Mouse (Mus musculus) brain, adult 10 weeks (tissue): ENCODE data around the gene Ap2a1. TPM values are rescaled to one million over a fixed set of nuclear protein-coding genes. Genes with fewer than 3 reads are reported as not detected.

Experiments used
- polyA plus RNA-seq: library from polyadenylated mRNA; stranded (reverse); fragments of 350-450 nt; fragmentation: Illumina TruSeq; extraction: RNeasy Lipid Tissue Mini Kit (QIAGEN cat#74804); gene quantifications from one replicate; pipeline ENCODE4 v1.2.3, GENCODE M21; 2015; ENCODE audit warnings: low read depth, low replicate concordance

Gene Ap2a1
- polyA plus RNA-seq: 188 TPM

DNA sequence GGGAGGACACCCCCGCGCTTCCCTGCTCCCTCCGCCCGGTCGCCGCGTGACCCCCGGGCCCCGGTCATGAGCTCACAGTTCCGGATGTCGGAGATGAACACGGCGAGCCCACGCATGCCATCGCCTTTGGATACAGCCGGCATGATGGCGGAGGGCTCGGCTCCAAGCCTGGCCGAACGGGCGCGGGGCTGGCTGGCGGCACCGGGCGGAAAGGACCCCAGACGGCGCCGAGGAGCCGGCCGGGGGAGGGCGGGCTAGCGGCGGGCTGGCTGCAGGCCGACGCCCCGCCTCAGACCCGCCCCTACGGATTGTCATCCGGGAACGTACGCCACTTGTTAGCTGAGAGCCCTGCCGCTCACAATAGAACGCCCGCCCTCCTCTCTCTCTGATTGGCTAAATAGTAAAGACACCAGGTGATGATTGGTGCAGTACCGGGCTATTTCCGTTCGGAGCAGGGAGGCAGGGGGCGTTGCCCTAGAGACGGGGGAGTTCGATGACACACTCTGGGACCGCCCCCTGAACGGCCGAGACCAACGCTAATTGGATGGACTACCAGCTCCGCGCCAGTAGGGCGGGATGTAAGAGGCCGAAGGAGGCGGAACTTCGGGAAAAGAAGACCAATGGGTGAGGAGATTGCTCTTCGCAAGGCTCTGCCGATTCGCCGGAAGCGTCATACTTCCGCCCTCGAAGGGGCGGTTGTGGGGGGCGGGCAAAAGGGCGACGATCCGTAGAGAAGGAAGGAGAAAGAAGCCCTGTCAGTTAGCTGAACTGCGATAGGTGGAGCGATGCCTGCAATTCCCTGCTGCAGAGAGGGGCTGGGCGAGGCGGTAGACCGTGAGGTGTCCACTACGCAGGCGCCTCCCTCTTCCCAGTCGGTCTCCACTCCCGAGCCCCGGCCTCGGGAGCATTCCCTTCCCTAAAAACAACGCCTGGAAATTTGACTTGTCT lies at the start of gene Ap2a1:
TSS of gene Ap2a1 (minus strand) at position 293 of the 948 bp plus-strand sequence.

DNA sequence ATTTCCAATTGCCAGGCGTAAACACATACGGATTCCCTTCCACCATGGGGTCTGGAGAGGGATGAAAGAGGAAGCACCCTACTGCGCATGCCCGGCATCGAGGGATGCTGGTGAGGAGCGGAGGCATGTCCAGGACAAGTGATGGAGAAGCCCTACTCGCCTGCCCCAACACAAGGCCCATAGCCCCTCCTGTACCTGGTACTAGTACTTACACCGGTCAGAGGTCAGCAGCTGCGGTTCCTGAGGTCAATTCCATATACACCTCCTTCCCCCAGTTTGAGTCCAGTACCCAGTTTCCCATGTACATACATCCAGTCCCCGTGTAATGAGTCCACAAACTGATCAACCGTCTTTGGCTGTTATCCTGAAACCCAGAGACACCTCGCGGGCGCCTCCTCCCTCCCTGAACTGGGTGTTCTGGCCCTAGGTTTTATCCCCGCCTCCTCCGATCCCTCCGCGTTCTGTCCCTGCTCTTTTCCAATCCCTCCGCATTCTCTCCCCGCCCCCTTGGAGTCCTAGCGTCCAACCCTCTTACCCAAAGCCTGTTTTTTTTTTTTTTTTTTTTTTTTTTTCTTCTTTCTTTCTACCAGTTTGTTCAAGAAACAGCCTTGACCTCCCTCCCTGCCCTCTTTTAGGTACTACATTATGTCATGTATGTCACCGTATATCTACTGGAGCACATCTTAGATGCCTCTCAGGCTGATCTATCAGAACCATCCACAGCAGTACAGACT lies 45.3 kb upstream of the Ap2a1 start, which contains the start of gene Cpt1c:
TSS of gene Cpt1c (minus strand) at position 469 of the 734 bp plus-strand sequence.

DNA sequence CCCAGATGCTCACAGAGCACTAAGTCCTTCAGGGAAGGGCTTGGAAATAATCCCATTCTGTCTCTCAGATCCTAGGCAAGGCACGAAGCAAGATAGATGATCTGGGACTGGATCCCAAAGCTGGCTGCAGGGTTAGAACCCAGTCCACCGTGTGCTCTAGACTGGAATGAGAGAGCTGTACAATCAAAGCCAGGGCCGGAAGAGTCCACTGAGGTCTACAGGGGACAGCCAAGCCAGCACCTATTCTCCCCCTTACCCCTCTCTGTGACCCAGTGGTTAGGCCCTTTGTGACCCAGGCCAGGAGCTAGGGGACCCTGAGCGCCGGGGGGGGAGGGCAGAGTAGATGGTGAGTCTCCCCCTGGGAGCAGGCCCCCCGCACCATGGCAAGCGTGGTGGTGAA lies 13.6 kb upstream of the Ap2a1 start, which contains the start of gene Tsks:
TSS of gene Tsks (plus strand) at position 301 of the 400 bp plus-strand sequence.

DNA sequence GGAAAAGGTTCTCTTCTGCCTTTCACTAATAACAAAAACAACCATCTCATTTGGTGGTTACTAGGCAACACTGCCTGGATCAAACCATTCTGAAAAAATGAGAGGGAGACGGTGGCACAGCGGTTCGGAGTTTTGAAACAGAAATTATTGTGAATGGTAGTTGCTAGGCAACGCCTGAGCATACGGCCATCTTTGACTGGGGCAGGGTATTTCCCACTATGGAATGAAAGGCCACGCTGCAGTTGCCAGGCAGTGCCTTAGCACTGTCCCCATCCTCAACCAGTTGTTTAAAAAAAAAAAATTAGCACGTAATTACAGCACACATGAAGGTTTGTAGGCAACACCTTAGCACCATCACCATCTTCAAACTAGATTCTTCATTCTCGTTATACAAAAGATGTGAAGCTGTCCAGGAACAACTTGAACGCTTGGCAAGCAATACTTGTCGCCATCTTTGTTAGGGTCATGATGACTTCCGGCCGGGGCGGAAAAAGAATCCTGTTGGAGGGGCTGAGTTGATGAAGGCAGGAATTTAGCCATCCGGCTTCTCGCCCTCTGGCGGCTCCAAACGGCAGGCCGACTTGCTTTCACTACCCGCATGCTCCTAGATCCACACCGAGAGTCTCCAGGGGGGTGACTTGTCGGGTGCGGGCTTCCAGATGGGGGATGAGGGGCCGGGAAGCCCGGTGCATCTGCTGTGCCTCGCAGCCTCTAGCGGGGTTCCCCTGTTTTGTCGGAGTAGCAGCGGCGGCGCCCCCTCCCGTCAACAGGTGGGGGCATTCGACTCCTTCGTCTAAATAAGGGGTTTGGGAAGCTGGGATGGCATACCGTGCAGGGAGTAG lies 33.5 kb downstream of the Ap2a1 start, which contains the start of gene Fuz:
TSS of gene Fuz (plus strand) at position 487 of the 842 bp plus-strand sequence.

DNA sequence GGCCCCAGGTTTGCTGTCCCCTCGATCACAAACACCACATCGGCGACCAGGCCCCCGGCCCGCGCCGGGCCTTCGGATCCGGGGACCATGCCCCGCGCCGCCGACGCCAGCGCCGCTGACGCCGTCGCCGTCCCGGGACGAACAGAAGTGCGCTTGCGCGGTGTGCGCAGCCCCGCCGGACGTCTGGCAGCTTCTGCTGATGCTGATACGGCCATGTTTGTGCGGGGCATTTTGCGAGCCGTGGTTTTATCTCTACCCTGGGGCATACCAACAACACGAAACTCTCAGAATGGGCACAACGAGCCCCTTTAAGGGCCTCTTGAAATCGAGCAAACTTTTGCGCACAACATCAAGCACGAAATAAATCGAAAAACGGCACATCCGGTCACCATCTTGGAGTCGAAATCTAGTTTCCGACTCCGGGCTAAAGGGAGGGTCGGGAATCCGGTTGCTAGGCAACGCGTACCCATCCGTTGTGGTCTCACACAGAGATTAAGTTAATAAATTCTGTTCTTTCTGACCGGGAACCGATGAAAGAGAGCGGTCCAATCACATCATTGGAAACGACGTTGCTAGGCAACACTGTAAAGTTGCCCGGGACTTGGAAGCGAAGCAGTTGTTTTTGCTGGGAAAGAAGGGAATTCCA lies 36.9 kb downstream of the Ap2a1 start, which contains the start of gene Med25:
TSS of gene Med25 (minus strand) at position 437 of the 646 bp plus-strand sequence.

DNA sequence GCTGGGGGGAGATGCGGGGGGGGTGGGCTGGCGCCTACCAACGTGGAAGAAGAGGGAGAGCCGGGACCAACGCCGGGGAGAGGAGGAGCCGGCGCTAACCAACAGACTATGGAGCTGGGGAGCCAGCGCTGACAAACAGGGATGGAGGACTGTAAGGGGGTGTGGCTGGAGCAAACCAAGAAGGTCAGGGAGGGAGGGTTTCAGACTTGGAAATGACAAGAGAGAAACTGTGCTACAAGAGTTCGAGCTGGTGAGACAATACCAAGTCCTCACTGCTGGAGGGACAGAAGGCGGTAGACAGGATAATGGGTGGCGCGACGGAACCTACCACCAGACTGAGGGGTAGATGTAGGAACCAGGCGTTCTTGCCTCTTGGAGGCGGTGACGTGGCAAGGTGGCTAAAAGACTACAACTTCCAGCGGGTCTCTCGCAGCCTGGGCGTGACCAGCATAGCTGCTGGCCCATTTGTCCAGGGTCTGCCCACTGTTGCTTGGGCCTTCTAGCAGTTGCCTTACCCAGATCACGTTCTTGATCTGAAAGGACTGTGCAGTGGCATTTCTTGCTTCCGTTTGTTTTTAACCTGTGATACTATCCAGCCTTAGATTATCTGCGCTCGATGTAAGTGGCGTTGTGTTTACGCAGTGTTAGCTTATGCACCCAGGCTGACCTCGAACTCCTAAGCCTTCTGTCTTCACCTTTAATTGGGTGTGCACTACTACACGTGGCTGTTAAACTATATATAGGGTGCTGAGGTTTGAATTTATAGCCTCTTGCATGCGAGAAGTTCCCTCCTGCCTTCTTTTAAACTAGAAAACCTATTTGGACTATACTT lies 59.4 kb downstream of the Ap2a1 start, which contains the start of gene Ptov1:
TSS of gene Ptov1 (minus strand) at position 92 of the 832 bp plus-strand sequence.

DNA sequence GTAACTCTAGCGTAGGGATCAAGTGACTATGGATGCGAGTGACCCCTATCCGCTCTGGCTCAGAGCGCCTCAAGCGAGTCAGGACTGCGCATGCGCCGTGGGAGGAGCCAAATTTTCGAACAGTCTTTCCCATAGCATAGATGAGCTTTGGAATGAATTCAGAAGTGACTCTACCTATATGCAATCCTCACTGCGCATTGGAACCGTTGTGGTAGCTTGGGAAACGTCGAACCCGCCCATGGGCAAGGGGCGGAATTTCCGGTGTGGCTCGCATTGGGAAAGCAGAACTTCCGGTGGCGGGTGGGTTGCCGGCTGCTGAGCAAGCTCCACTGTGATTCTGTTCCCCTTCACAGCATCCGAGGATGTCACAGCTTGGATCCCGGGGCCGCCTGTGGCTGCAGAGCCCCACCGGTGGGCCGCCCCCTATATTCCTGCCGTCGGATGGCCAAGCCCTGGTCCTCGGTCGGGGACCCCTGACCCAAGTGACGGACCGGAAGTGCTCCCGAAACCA lies 72.2 kb downstream of the Ap2a1 start, which contains the start of gene Pnkp:
TSS of gene Pnkp (plus strand) at position 98 of the 511 bp plus-strand sequence.

Other genes with a start within 250 kb of the Ap2a1 start
- gene Izumo2, start 220.8 kb downstream of the Ap2a1 start, polyA plus RNA-seq: not detected
- 30.2 TPM for gene Vrk3, start 181.1 kb downstream of the Ap2a1 start, polyA plus RNA-seq
- 0.91 TPM for gene Zfp473, start 178.4 kb downstream of the Ap2a1 start, polyA plus RNA-seq
- gene Nup62, start 113.4 kb downstream of the Ap2a1 start, polyA plus RNA-seq: 24.4 TPM
- gene Il4i1, start 113.1 kb downstream of the Ap2a1 start, polyA plus RNA-seq: 0.34 TPM
- 22.3 TPM for gene Atf5, start 112.8 kb downstream of the Ap2a1 start, polyA plus RNA-seq
- gene Akt1s1, start 80.5 kb downstream of the Ap2a1 start, polyA plus RNA-seq: 53.1 TPM
- gene Tbc1d17, start 80.4 kb downstream of the Ap2a1 start, polyA plus RNA-seq: 63.8 TPM
- gene Pnkp, start 72.4 kb downstream of the Ap2a1 start, polyA plus RNA-seq: 27.9 TPM
- 258 TPM for gene Ptov1, start 59.7 kb downstream of the Ap2a1 start, polyA plus RNA-seq
- 56.8 TPM for gene Med25, start 36.8 kb downstream of the Ap2a1 start, polyA plus RNA-seq
- 21.6 TPM for gene Fuz, start 33.4 kb downstream of the Ap2a1 start, polyA plus RNA-seq
- gene Tsks, start 13.7 kb upstream of the Ap2a1 start, polyA plus RNA-seq: 1.3 TPM
- 76.4 TPM for gene Cpt1c, start 45.4 kb upstream of the Ap2a1 start, polyA plus RNA-seq
- gene Prmt1, start 57.1 kb upstream of the Ap2a1 start, polyA plus RNA-seq: 235 TPM
- gene Irf3, start 68.2 kb upstream of the Ap2a1 start, polyA plus RNA-seq: 45.8 TPM
- 3.6 TPM for gene Bcl2l12, start 69.2 kb upstream of the Ap2a1 start, polyA plus RNA-seq
- gene Scaf1, start 86.9 kb upstream of the Ap2a1 start, polyA plus RNA-seq: 83.6 TPM
- gene Rras, start 88.5 kb upstream of the Ap2a1 start, polyA plus RNA-seq: 17.7 TPM
- 23.9 TPM for gene Prr12, start 123.4 kb upstream of the Ap2a1 start, polyA plus RNA-seq
- 64.6 TPM for gene Nosip, start 132.9 kb upstream of the Ap2a1 start, polyA plus RNA-seq
- gene Prrg2, start 133.2 kb upstream of the Ap2a1 start, polyA plus RNA-seq: 11.6 TPM
- gene Rcn3, start 162.7 kb upstream of the Ap2a1 start, polyA plus RNA-seq: 6.6 TPM
- gene Fcgrt, start 174.4 kb upstream of the Ap2a1 start, polyA plus RNA-seq: 20.1 TPM
- 807 TPM for gene Rps11, start 194.9 kb upstream of the Ap2a1 start, polyA plus RNA-seq
- gene Rpl13a, start 199.3 kb upstream of the Ap2a1 start, polyA plus RNA-seq: 1,952 TPM
- not detected for gene Gm45713, start 206.7 kb upstream of the Ap2a1 start, polyA plus RNA-seq
- 11.0 TPM for gene Flt3l, start 206.9 kb upstream of the Ap2a1 start, polyA plus RNA-seq
- gene Pih1d1, start 224.8 kb upstream of the Ap2a1 start, polyA plus RNA-seq: 50.0 TPM
- 6.5 TPM for gene Aldh16a1, start 225.1 kb upstream of the Ap2a1 start, polyA plus RNA-seq
- gene Slc17a7, start 234.5 kb upstream of the Ap2a1 start, polyA plus RNA-seq: 704 TPM